Mouse (Mus musculus) midbrain, postnatal 0 days (tissue): Measurements from ENCODE around the gene Alg10b. TPM values are rescaled to one million over a fixed set of nuclear protein-coding genes. Genes with fewer than 3 reads are reported as not detected.
"Not testable (repeated sequence)": the region's sequence is repeated elsewhere in the genome, so short reads cannot be mapped to it uniquely, and the experiment has no call there.

Experiments
- ATAC-seq: fragments of 200-750 bp; cut with Nextera tagmentation; 2 replicates; pipeline ENCODE4 v1.8.0; 2017; ENCODE audit warnings: moderate number of reproducible peaks, mild to moderate bottlenecking, moderate TSS enrichment, moderate library complexity; ENCODE audit not compliant: low FRiP score
- DNase-seq: peaks from one replicate; pipeline ENCODE4 v3.0.0-alpha.2; 2015; ENCODE audit warnings: low spot score
- H3K27ac ChIP-seq: fragments of 300-500 bp; sonication (generic); 2 replicates; pipeline ENCODE4 v1.5.1; 2014; ENCODE audit warnings: low read depth, mild to moderate bottlenecking, low read length, mixed read lengths
- H3K27me3 ChIP-seq: fragments of 300-500 bp; sonication (generic); 2 replicates; pipeline ENCODE4 v1.6.1; 2014; ENCODE audit warnings: low read length, control low read depth, mixed read lengths; ENCODE audit not compliant: insufficient read depth
- H3K36me3 ChIP-seq: fragments of 300-500 bp; sonication (generic); 2 replicates; pipeline ENCODE4 v1.6.1; 2014; ENCODE audit warnings: low read length, control low read depth, mixed read lengths; ENCODE audit not compliant: insufficient read depth
- H3K4me1 ChIP-seq: fragments of 300-500 bp; sonication (generic); 2 replicates; pipeline ENCODE4 v1.6.1; 2014; ENCODE audit warnings: mild to moderate bottlenecking, control low read depth, antibody characterized with exemption, low read length, mixed read lengths; ENCODE audit not compliant: insufficient read depth
- H3K4me2 ChIP-seq: fragments of 300-500 bp; sonication (generic); 2 replicates; pipeline ENCODE4 v1.6.1; 2014; ENCODE audit warnings: low read depth, mild to moderate bottlenecking, low read length, mixed read lengths; ENCODE audit not compliant: poor library complexity, severe bottlenecking
- H3K4me3 ChIP-seq: fragments of 300-500 bp; sonication (generic); 2 replicates; pipeline ENCODE4 v1.5.1; 2014; ENCODE audit warnings: low read depth, mild to moderate bottlenecking, low read length, moderate library complexity
- H3K9ac ChIP-seq: fragments of 300-500 bp; sonication (generic); replicated peaks from 2 replicates; pipeline ENCODE4 v1.6.1; 2014; ENCODE audit warnings: mild to moderate bottlenecking, low read length, moderate library complexity, mixed read lengths; ENCODE audit not compliant: poor library complexity, severe bottlenecking
- H3K9me3 ChIP-seq: fragments of 300-500 bp; sonication (generic); 2 replicates; pipeline ENCODE4 v1.6.1; 2016; ENCODE audit warnings: low read length, control low read depth
- CTCF ChIP-seq: IDR thresholded peaks from 2 replicates; pipeline ENCODE4 v1.5.1; 2016; ENCODE audit warnings: antibody characterized with exemption, mild to moderate bottlenecking
- WGBS: fragments of 180-500 bp; shearing (Covaris S2); extraction: QIAGEN DNeasy Blood & Tissue Kit; methylation state at CpG from one replicate; pipeline ENCODE4 v1.1.7; 2014; 5-methylcytosine and 5-hydroxymethylcytosine counted together
- polyA plus RNA-seq: library from polyadenylated mRNA; unstranded; fragments of >200 nt; fragmentation: Nextera tagmentation; extraction: Ambion mirVana; gene quantifications from 2 replicates; pipeline ENCODE4 v1.2.1, GENCODE M21; 2015
- total RNA-seq: library from RNA; depleted of rRNA; stranded (reverse); fragments of >200 nt; gene quantifications from 2 replicates; pipeline ENCODE4 v1.2.3, GENCODE M21; 2014; rRNA removed

Gene Alg10b
- total RNA-seq, result 76.0 and 96.8 TPM in 2 replicates
- polyA plus RNA-seq, result 29.1 and 34.8 TPM in 2 replicates

DNA sequence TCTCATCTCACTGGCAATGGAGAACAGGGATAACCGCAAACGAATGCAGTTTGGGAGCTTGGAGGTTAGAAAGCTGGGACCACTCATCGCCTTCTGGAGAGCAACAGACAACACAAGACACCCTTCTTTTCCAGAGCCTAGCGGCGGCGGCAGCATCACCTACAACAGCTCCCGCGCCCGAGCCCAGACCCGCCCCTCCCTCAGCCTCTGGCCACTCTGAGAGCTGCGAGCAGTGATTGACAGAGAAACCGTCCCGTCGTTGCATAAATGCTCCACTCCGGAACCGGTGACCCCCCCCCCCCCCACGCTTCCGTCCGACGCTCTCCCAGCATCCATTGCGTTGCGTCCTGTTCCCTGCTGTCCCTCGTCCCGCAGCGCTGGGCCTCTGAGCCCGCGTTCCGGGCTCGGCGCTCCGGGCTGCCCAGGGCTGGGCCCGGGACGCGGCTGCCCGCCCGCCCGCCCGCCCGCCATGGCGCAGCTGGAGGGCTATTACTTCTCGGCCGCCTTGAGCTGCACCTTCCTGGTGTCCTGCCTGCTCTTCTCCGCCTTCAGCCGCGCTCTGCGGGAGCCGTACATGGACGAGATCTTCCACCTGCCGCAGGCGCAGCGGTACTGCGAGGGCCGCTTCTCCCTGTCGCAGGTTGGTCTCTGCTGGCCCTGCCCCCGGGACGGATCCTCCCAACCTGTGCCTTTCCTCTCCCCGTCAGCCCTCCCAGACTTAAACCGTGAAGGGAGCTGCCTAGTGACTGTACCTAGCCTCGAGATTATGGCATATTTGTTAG, at the start of gene Alg10b:
Alg10b (plus strand) TSS at position 343 of the 782 bp plus-strand sequence.
- H3K4me3 ChIP-seq, result peak within 1 kb of the TSS; percentile 82
- H3K27me3 ChIP-seq, result no peaks in the 10 kb centered on the region
- H3K9ac ChIP-seq, result peak within 1 kb of the TSS; percentile 94
- WGBS, result under 1% methylated on average over 40 of the region's 59 CpGs
- H3K36me3 ChIP-seq, result peaks cover 11% of the 10 kb centered on the region
- DNase-seq, result peak; percentile 98
- peaks cover 3% of the 10 kb centered on the region; the same call in 1 of the 2 replicates for H3K4me1 ChIP-seq
- peak; percentile 100 for ATAC-seq
- peak; percentile 50 for TF ChIP-seq CTCF
- H3K9me3 ChIP-seq, result no peaks in the 10 kb centered on the region
- H3K27ac ChIP-seq, result peak within 1 kb of the TSS; percentile 91
- peak within 1 kb of the TSS; percentile 71 for H3K4me2 ChIP-seq

DNA sequence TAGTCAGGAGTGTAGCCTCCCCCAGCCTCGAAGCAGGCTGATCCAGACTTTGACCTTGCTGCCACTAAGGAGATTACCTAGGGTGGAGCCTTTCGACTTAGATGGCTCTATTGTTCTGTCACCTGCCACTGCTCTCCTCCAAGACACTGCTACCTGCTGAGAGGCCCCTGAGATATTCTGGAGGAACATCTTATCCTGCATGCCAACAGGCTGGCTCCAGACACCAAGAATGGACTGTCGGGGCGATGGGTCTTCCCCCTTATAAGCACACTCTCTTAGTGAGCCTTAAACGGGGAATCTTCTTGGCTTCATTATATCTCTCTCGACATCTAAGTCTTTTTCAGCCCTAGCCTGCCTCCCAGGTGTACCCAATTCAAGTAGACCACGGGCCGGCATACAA, 41.0 kb upstream of the Alg10b start:
- not testable (repeated sequence) for H3K4me3 ChIP-seq, H3K4me2 ChIP-seq, H3K27ac ChIP-seq, H3K27me3 ChIP-seq, H3K9ac ChIP-seq, DNase-seq, H3K4me1 ChIP-seq, ATAC-seq, H3K9me3 ChIP-seq, H3K36me3 ChIP-seq
- 58% methylated on average over 8 of the region's 8 CpGs for WGBS

DNA sequence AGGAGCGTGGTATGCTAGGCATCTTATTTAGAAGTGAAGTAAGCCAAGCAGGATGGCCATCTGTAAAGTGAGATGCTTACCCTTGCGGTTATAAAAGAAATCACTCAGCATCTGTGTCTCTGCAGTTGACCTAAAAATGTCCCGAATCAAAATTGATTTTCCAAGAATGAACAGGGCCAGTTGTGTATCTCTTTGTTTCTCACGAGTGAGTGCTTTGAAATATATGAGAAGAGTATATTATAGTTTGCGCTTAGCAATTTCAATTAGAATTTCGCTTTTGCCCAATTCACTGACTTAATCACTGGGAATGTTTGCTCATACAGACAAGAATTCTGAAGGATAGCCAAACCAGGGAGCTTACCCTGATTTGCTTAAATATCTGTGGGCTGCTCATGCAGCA, 40.6 kb upstream of the Alg10b start:
- H3K4me2 ChIP-seq, result no peak overlapping the region
- no peaks in the 10 kb centered on the region for H3K36me3 ChIP-seq
- ATAC-seq (no peak), DNase-seq (no peak)
- H3K4me3 ChIP-seq, result no peak overlapping the region
- H3K9me3 ChIP-seq, result no peaks in the 10 kb centered on the region
- WGBS, result 82% methylated on average over 6 of the region's 6 CpGs
- no peaks in the 10 kb centered on the region for H3K4me1 ChIP-seq
- no peaks in the 10 kb centered on the region for H3K27me3 ChIP-seq
- no peak overlapping the region for H3K27ac ChIP-seq
- H3K9ac ChIP-seq, result no peak overlapping the region
- no peak for TF ChIP-seq CTCF

DNA sequence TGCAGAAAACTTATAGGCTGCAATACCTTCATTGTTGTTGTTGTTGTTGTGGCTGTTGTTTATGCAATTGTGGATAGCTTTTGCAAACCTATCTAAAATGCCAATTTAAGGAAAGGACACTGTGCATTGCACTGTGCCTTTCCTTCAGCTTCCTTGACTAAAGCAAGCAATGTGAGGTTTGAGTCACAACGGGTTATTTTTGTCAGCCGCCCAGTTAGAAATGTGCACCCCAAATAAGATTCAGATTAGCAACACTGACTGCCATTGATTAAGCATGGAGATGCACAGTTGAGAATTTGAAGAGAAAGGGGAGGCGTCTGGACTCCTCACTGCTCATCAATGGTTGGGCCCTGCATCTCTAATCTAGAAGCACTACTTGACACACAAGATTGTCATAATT, 39.4 kb upstream of the Alg10b start:
- Histone ChIP-seq H3K27ac (no peak overlapping the region), H3K4me1 (no peaks in the 10 kb centered on the region), H3K36me3 (no peaks in the 10 kb centered on the region), H3K9ac (no peak overlapping the region), H3K4me3 (no peak overlapping the region), H3K27me3 (no peaks in the 10 kb centered on the region), H3K4me2 (no peak overlapping the region), H3K9me3 (no peaks in the 10 kb centered on the region)
- DNase-seq (no peak), ATAC-seq (no peak)
- no peak for TF ChIP-seq CTCF
- WGBS, result 94% methylated on average over 3 of the region's 3 CpGs

DNA sequence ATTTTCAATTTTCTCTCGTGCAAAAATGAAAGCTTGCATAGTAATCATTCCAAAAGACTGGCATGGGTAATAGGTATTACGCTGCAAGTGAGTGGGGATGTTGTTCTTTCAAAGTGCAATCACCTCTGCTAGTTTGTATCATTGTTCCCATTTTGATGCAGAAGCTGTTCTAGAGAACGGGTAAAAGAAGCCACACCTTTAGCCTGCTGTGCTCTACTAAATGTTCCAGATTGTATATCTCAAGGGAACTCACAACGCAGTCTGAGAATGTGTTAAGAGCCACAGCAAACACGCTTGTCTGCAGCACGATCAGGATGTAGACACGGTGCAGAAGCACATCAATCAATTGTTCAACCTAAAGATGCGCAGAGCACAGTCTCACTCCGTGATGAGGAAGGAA, 34.6 kb upstream of the Alg10b start:
- no peaks in the 10 kb centered on the region for H3K9me3 ChIP-seq
- ATAC-seq (no peak), DNase-seq (no peak)
- 78% methylated on average over 9 of the region's 9 CpGs for WGBS
- H3K4me2 ChIP-seq, result no peak overlapping the region
- no peak for TF ChIP-seq CTCF
- no peak overlapping the region for H3K4me3 ChIP-seq
- H3K4me1 ChIP-seq, result no peaks in the 10 kb centered on the region
- no peak overlapping the region for H3K27ac ChIP-seq
- no peak overlapping the region for H3K9ac ChIP-seq
- no peaks in the 10 kb centered on the region for H3K36me3 ChIP-seq
- H3K27me3 ChIP-seq, result no peaks in the 10 kb centered on the region

DNA sequence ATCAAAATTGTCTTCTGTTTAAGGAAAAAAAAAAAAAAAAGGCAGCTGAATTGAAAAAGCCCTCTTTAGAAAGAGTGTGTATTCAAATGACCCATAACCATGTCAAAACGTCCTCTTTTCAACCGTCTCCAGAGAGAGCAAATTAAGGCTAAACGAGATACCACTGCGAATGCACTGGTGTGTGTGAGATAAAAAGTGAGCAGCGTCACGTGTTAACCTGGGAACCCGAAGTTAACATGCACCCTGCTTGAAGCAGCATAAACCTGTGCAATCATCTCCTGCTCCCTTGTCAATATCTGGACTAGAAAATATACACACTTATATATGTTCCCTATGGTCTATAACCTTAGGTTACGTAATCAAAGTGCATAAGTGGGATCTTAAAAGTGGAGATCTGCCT, 10.2 kb upstream of the Alg10b start:
- WGBS, result 81% methylated on average over 8 of the region's 8 CpGs
- ATAC-seq, result no peak
- H3K4me2 ChIP-seq, result no peak overlapping the region
- H3K27me3 ChIP-seq, result no peaks in the 10 kb centered on the region
- H3K9me3 ChIP-seq, result no peaks in the 10 kb centered on the region
- no peak for DNase-seq
- no peak overlapping the region for H3K27ac ChIP-seq
- H3K36me3 ChIP-seq, result no peaks in the 10 kb centered on the region
- no peak overlapping the region for H3K9ac ChIP-seq
- H3K4me3 ChIP-seq, result no peak overlapping the region
- no peak for TF ChIP-seq CTCF
- no peaks in the 10 kb centered on the region for H3K4me1 ChIP-seq
